18 mouse cellular contexts compared by ENCODE assay signal in the genomic region with DNA sequence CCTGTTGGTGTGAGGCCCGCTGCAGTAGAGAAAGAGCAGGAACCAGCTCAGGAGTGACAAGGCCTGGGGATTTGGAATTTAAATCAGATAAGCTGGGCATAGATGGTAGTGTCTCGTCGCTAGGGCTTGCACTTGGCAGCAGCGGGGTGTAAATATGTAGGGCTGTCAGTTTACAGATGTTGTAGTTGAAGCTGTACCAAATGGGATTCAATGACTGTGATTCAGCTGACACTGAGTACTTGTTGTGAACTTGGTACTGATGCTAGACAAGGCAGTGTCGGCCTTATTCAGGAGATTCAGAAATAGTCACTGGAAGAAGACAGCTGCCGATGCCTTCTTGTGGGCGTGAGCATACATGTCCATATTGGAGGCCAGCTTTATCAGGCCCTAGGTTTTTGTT. TPM values are rescaled to one million over a fixed set of nuclear protein-coding genes. Genes with fewer than 3 reads are reported as not detected.
DNase-seq lines count a peak whose midpoint lies in the region; ATAC-seq and TF ChIP-seq lines count a peak whose summit lies in the region.
"Had no signal": no experiment of that assay in that cellular context is flagged by ENCODE, and none has a peak within 500 bp of the region (broad histone marks: within the 10 kb centered on the region; RNA-seq: fewer than 3 reads in every experiment).

No protein-coding gene starts in this region.

- H3K36me3 ChIP-seq in heart, embryonic 13.5 days, result peaks cover under 1% of the 10 kb centered on the region; the same call in 1 of the 2 replicates
- H3K36me3 ChIP-seq in lung, postnatal 0 days (ENCODE audit: insufficient read depth, low read length), result no peaks in the 10 kb centered on the region
- H3K36me3 ChIP-seq: forebrain, embryonic 10.5 days; kidney, embryonic 15.5 days; liver, embryonic 12.5 days; midbrain, embryonic 15.5 days; neural tube, embryonic 12.5 days had no signal

- H3K4me3 ChIP-seq in heart, embryonic 13.5 days, result no peak overlapping the region
- no peak overlapping the region for H3K4me3 ChIP-seq in lung, postnatal 0 days (ENCODE audit: low read depth, low read length)
- H3K4me3 ChIP-seq: forebrain, embryonic 10.5 days; kidney, embryonic 15.5 days; liver, embryonic 12.5 days; midbrain, embryonic 15.5 days; neural tube, embryonic 12.5 days had no signal

- no peak for TF ChIP-seq CTCF in lung, postnatal 0 days (IDR thresholded peaks at IDR 0.05)

- intact Hi-C loops in heart, postnatal 36 days (cut with DNase I), result no loop called here
- intact Hi-C loops in left cerebral cortex, postnatal 25 days (cut with DNase I), result no loop called here
- intact Hi-C loops in left cerebral cortex, postnatal 4 days (cut with DNase I), result no loop called here

- peaks cover 63% of the 10 kb centered on the region for H3K4me1 ChIP-seq in heart, embryonic 13.5 days
- H3K4me1 ChIP-seq in lung, postnatal 0 days (ENCODE audit: insufficient read depth, low read depth, low read length), result peaks cover 26% of the 10 kb centered on the region; the same call in 1 of the 2 replicates

- peak overlapping the region; percentile 21; the same call in 1 of the 2 replicates for H3K27ac ChIP-seq in heart, embryonic 13.5 days (replicated peaks)
- no peak overlapping the region for H3K27ac ChIP-seq in lung, postnatal 0 days (ENCODE audit: low read length)
- H3K27ac ChIP-seq: forebrain, embryonic 10.5 days; kidney, embryonic 15.5 days; liver, embryonic 12.5 days; midbrain, embryonic 15.5 days; neural tube, embryonic 12.5 days had no signal

- WGBS in heart, embryonic 13.5 days, result 46% methylated on average over 7 of the region's 7 CpGs
- 57% methylated on average over 7 of the region's 7 CpGs for WGBS in lung, postnatal 0 days

- no peak for ATAC-seq in heart, embryonic 13.5 days (ENCODE audit: extremely low read depth, insufficient number of reproducible peaks, low FRiP score, low TSS enrichment)
- ATAC-seq in lung, postnatal 0 days, result peak; percentile 51
- no peak for ATAC-seq in granulocyte monocyte progenitor cell, adult 5-6 weeks (replicated peaks; ENCODE audit: poor library complexity, severe bottlenecking)
- no peak for ATAC-seq in monocyte, adult 5-6 weeks (replicated peaks; ENCODE audit: insufficient number of reproducible peaks, low FRiP score, low TSS enrichment, poor library complexity, severe bottlenecking)
- ATAC-seq: CD4-positive, CD25-positive, alpha-beta regulatory T cell, adult 4 months; inflammation-experienced regulatory T-cells, adult 6 months; liver, embryonic 12.5 days; midbrain, embryonic 15.5 days had no signal

- H3K4me2 ChIP-seq in heart, embryonic 13.5 days, result no peak overlapping the region
- H3K4me2 ChIP-seq in lung, postnatal 0 days (replicated peaks; ENCODE audit: low read depth, low read length), result no peak overlapping the region
- H3K4me2 ChIP-seq: kidney, embryonic 15.5 days; liver, embryonic 12.5 days; midbrain, embryonic 15.5 days; neural tube, embryonic 12.5 days had no signal

- TF ChIP-seq EP300 in lung, postnatal 0 days (IDR thresholded peaks at IDR 0.05), result no peak

- H3K9ac ChIP-seq in heart, embryonic 13.5 days, result no peak overlapping the region
- no peak overlapping the region for H3K9ac ChIP-seq in lung, postnatal 0 days (replicated peaks; ENCODE audit: low read depth)
- H3K9ac ChIP-seq: kidney, embryonic 15.5 days; liver, embryonic 12.5 days; midbrain, embryonic 15.5 days; neural tube, embryonic 12.5 days had no signal

- no peaks in the 10 kb centered on the region for H3K9me3 ChIP-seq in heart, embryonic 13.5 days
- no peaks in the 10 kb centered on the region for H3K9me3 ChIP-seq in lung, postnatal 0 days (ENCODE audit: low read length)
- H3K9me3 ChIP-seq: forebrain, embryonic 10.5 days; kidney, embryonic 15.5 days; liver, embryonic 12.5 days; midbrain, embryonic 15.5 days; neural tube, embryonic 12.5 days had no signal

- no peaks in the 10 kb centered on the region for H3K27me3 ChIP-seq in heart, embryonic 13.5 days (replicated peaks)
- H3K27me3 ChIP-seq in lung, postnatal 0 days (replicated peaks; ENCODE audit: insufficient read depth, low read length), result no peaks in the 10 kb centered on the region
- H3K27me3 ChIP-seq: kidney, embryonic 15.5 days had no signal

- DNase-seq in heart, postnatal 36 days, result no peak
- peak; percentile 13 to 41 for DNase-seq in left cerebral cortex, postnatal 25 days (ENCODE audit: low spot score in 2 of 2)
- no peak for DNase-seq in left cerebral cortex, postnatal 4 days
- peak; percentile 63 for DNase-seq in brain, adult 2 months (ENCODE audit: low read depth, low spot score)
- DNase-seq in lung, postnatal 0 days (ENCODE audit: low spot score), result peak; percentile 77
- DNase-seq: adrenal gland, adult 8-10 months; cerebellum, adult 8-10 months; gastrocnemius, postnatal 10 days had no signal

RNA-seq across cellular contexts. Expression of gene Tcp11l2, which starts 5.8 kb away (rescaled TPM):
- polyA plus RNA-seq in heart, embryonic 13.5 days (2015; fragmentation: Nextera tagmentation; extraction: Ambion mirVana), result 27.9 and 30.6 TPM in 2 replicates
- 100 to 1,000 TPM; 131 to 192 TPM for total RNA-seq in heart, postnatal 36 days (2021)
- 10 to 100 TPM; 20.7 to 24.2 TPM for total RNA-seq in left cerebral cortex, postnatal 25 days (2021)
- 10 to 100 TPM; 14.2 to 15.5 TPM for total RNA-seq in left cerebral cortex, postnatal 4 days (2021)
- 73.8 and 73.9 TPM in 2 replicates for polyA plus RNA-seq in lung, postnatal 0 days (2015; fragmentation: Nextera tagmentation; extraction: Ambion mirVana)
- 15.6 and 18.3 TPM in 2 replicates for total RNA-seq in granulocyte monocyte progenitor cell, adult 5-6 weeks (2014; fragmentation: Nextera tagmentation)
- total RNA-seq in granulocyte monocyte progenitor cell, adult 5-6 weeks (2017), result 8.9 and 9.5 TPM in 2 replicates
- total RNA-seq in monocyte, adult 5-6 weeks (2017), result 38.5 to 76.5 TPM (median 57.3 TPM) in 3 replicates

RNA-seq across cellular contexts. Expression of gene Polr3b, which starts 39.9 kb away (rescaled TPM):
- polyA plus RNA-seq in heart, embryonic 13.5 days (2015; fragmentation: Nextera tagmentation; extraction: Ambion mirVana), result 9.4 and 10.7 TPM in 2 replicates
- 10 to 100 TPM; 13.1 to 13.9 TPM for total RNA-seq in heart, postnatal 36 days (2021)
- 10 to 100 TPM; 13.0 to 14.2 TPM for total RNA-seq in left cerebral cortex, postnatal 25 days (2021)
- total RNA-seq in left cerebral cortex, postnatal 4 days (2021), result 10 to 100 TPM; 17.6 to 18.0 TPM
- 6.2 and 7.8 TPM in 2 replicates for polyA plus RNA-seq in lung, postnatal 0 days (2015; fragmentation: Nextera tagmentation; extraction: Ambion mirVana)
- 26.2 and 29.8 TPM in 2 replicates for total RNA-seq in granulocyte monocyte progenitor cell, adult 5-6 weeks (2014; fragmentation: Nextera tagmentation)
- 32.8 and 46.9 TPM in 2 replicates for total RNA-seq in granulocyte monocyte progenitor cell, adult 5-6 weeks (2017)
- 19.0 to 55.1 TPM (median 25.8 TPM) in 3 replicates for total RNA-seq in monocyte, adult 5-6 weeks (2017)

RNA-seq across cellular contexts. Expression of gene Ckap4, which starts 48.4 kb away (rescaled TPM):
- 87.9 and 91.5 TPM in 2 replicates for polyA plus RNA-seq in heart, embryonic 13.5 days (2015; fragmentation: Nextera tagmentation; extraction: Ambion mirVana)
- total RNA-seq in heart, postnatal 36 days (2021), result 10 to 100 TPM; 28.4 to 32.0 TPM
- total RNA-seq in left cerebral cortex, postnatal 25 days (2021), result 10 to 100 TPM; 22.8 to 25.2 TPM
- total RNA-seq in left cerebral cortex, postnatal 4 days (2021), result 10 to 100 TPM; 52.3 to 53.4 TPM
- 49.2 and 58.8 TPM in 2 replicates for polyA plus RNA-seq in lung, postnatal 0 days (2015; fragmentation: Nextera tagmentation; extraction: Ambion mirVana)
- 67.8 and 79.6 TPM in 2 replicates for total RNA-seq in granulocyte monocyte progenitor cell, adult 5-6 weeks (2014; fragmentation: Nextera tagmentation)
- 55.7 and 58.3 TPM in 2 replicates for total RNA-seq in granulocyte monocyte progenitor cell, adult 5-6 weeks (2017)
- total RNA-seq in monocyte, adult 5-6 weeks (2017), result 11.0 to 16.6 TPM (median 12.2 TPM) in 3 replicates

Comparison
In these comparisons a context has a peak if more than half of its experiments do, and no peak if none do; other contexts are left out.
1. DNase-seq: peak in left cerebral cortex, postnatal 25 days (2 of 2), brain, adult 2 months (single experiment) and lung, postnatal 0 days (single experiment); none in heart, postnatal 36 days (0 of 2) and left cerebral cortex, postnatal 4 days (single experiment).